Comparison of ENCODE assay signal across 22 mouse cellular contexts in genomic region chr4:12286391-12286790, GRCm38 (mm10).
DNase-seq lines count a peak whose midpoint lies in the region; ATAC-seq and TF ChIP-seq lines count a peak whose summit lies in the region.
"Had no signal": no experiment of that assay in that cellular context is flagged by ENCODE, and none has a peak within 500 bp of the region (broad histone marks: within the 10 kb centered on the region; RNA-seq: fewer than 3 reads in every experiment).

No protein-coding gene starts in this region.

- no peak for TF ChIP-seq CTCF in forebrain, postnatal 0 days (IDR thresholded peaks at IDR 0.05; ENCODE audit: low read depth)

- WGBS in forebrain, embryonic 16.5 days = 55% methylated on average over 1 of the region's 1 CpGs
- 45% methylated on average over 1 of the region's 1 CpGs for WGBS in forebrain, postnatal 0 days
- 75% methylated on average over 1 of the region's 1 CpGs for WGBS in midbrain, embryonic 12.5 days
- WGBS in midbrain, embryonic 14.5 days = 38% methylated on average over 1 of the region's 1 CpGs
- 48% methylated on average over 1 of the region's 1 CpGs for WGBS in midbrain, embryonic 15.5 days
- WGBS in neural tube, embryonic 15.5 days = 43% methylated on average over 1 of the region's 1 CpGs
- WGBS in embryonic facial prominence, embryonic 10.5 days = 87% methylated on average over 1 of the region's 1 CpGs

- ATAC-seq in forebrain, embryonic 16.5 days = 0 out of 2 replicates have a peak, but pooled peaks have one; percentile 16
- no peak for ATAC-seq in forebrain, postnatal 0 days
- ATAC-seq in midbrain, embryonic 12.5 days (ENCODE audit: low FRiP score, low read depth) = no peak; the same call in 1 of the 2 replicates
- no peak for ATAC-seq in midbrain, embryonic 14.5 days (ENCODE audit: low FRiP score, low TSS enrichment)
- ATAC-seq in midbrain, embryonic 15.5 days (replicated peaks) = peak; percentile 65; the same call in 1 of the 2 replicates
- peak; percentile 68; the same call in 1 of the 2 replicates for ATAC-seq in neural tube, embryonic 15.5 days (ENCODE audit: low FRiP score)
- ATAC-seq: activated CD4-positive, CD25-positive, alpha-beta regulatory T cell, adult 4 months; hindbrain, postnatal 0 days; Patski had no signal

- no peaks in the 10 kb centered on the region; the same call in 1 of the 2 replicates for H3K4me1 ChIP-seq in forebrain, embryonic 16.5 days (replicated peaks; ENCODE audit: control insufficient read depth, insufficient read depth, low read length)
- H3K4me1 ChIP-seq in forebrain, postnatal 0 days (ENCODE audit: insufficient read depth) = no peaks in the 10 kb centered on the region; the same call in 1 of the 2 replicates
- 0 out of 2 replicates have a peak, but pooled peaks cover 2% of the 10 kb centered on the region for H3K4me1 ChIP-seq in midbrain, embryonic 12.5 days
- H3K4me1 ChIP-seq in midbrain, embryonic 14.5 days (ENCODE audit: control insufficient read depth, insufficient read depth, low read length) = 0 out of 2 replicates have a peak, but pooled peaks cover 3% of the 10 kb centered on the region
- H3K4me1 ChIP-seq in midbrain, embryonic 15.5 days = 0 out of 2 replicates have a peak, but pooled peaks cover 3% of the 10 kb centered on the region
- no peaks in the 10 kb centered on the region for H3K4me1 ChIP-seq in neural tube, embryonic 15.5 days
- H3K4me1 ChIP-seq in embryonic facial prominence, embryonic 10.5 days = no peaks in the 10 kb centered on the region
- H3K4me1 ChIP-seq: embryonic facial prominence, embryonic 12.5 days; heart, embryonic 12.5 days; hindbrain, embryonic 13.5 days had no signal

- DNase-seq in forebrain, postnatal 0 days = no peak
- DNase-seq in midbrain, embryonic 14.5 days = no peak
- DNase-seq in embryonic facial prominence, embryonic 10.5 days (ENCODE audit: low spot score) = no peak
- DNase-seq: adrenal gland, adult 8-10 months; adrenal gland, postnatal 36 days; cerebellum, adult 11 months; cerebellum, adult 8-10 months; cerebellum, postnatal 14 days; embryo, embryonic 11 days; gastrocnemius, postnatal 14 days; heart, postnatal 36 days had no signal

- H3K27me3 ChIP-seq in forebrain, embryonic 16.5 days (replicated peaks; ENCODE audit: control insufficient read depth, insufficient read depth, low read length) = no peaks in the 10 kb centered on the region
- no peaks in the 10 kb centered on the region for H3K27me3 ChIP-seq in forebrain, postnatal 0 days (ENCODE audit: insufficient read depth, low read length)
- H3K27me3 ChIP-seq in midbrain, embryonic 12.5 days = no peaks in the 10 kb centered on the region
- H3K27me3 ChIP-seq in midbrain, embryonic 14.5 days (ENCODE audit: control insufficient read depth, insufficient read depth, low read length) = no peaks in the 10 kb centered on the region
- no peaks in the 10 kb centered on the region for H3K27me3 ChIP-seq in midbrain, embryonic 15.5 days (replicated peaks)
- H3K27me3 ChIP-seq in neural tube, embryonic 15.5 days (replicated peaks) = no peaks in the 10 kb centered on the region
- no peaks in the 10 kb centered on the region for H3K27me3 ChIP-seq in embryonic facial prominence, embryonic 10.5 days (replicated peaks; ENCODE audit: low read depth, poor library complexity, severe bottlenecking)
- H3K27me3 ChIP-seq: CH12.LX; embryonic facial prominence, embryonic 12.5 days; heart, embryonic 12.5 days; hindbrain, embryonic 13.5 days had no signal

- H3K9me3 ChIP-seq in forebrain, embryonic 16.5 days (ENCODE audit: control insufficient read depth, low read length) = no peaks in the 10 kb centered on the region
- H3K9me3 ChIP-seq in forebrain, postnatal 0 days (ENCODE audit: low read length) = no peaks in the 10 kb centered on the region
- H3K9me3 ChIP-seq in midbrain, embryonic 12.5 days = no peaks in the 10 kb centered on the region
- H3K9me3 ChIP-seq in midbrain, embryonic 14.5 days (ENCODE audit: control insufficient read depth, low read length) = peaks cover 4% of the 10 kb centered on the region
- H3K9me3 ChIP-seq in midbrain, embryonic 15.5 days = no peaks in the 10 kb centered on the region
- H3K9me3 ChIP-seq in neural tube, embryonic 15.5 days (replicated peaks) = no peaks in the 10 kb centered on the region
- no peaks in the 10 kb centered on the region for H3K9me3 ChIP-seq in embryonic facial prominence, embryonic 10.5 days
- H3K9me3 ChIP-seq: embryonic facial prominence, embryonic 12.5 days; heart, embryonic 12.5 days had no signal

- no peak overlapping the region for H3K4me3 ChIP-seq in forebrain, embryonic 16.5 days (replicated peaks; ENCODE audit: low read length)
- H3K4me3 ChIP-seq in forebrain, postnatal 0 days (ENCODE audit: low read depth, low read length) = no peak overlapping the region
- H3K4me3 ChIP-seq in midbrain, embryonic 12.5 days = no peak overlapping the region
- H3K4me3 ChIP-seq in midbrain, embryonic 14.5 days (replicated peaks; ENCODE audit: low read depth, low read length) = no peak overlapping the region
- no peak overlapping the region for H3K4me3 ChIP-seq in midbrain, embryonic 15.5 days
- H3K4me3 ChIP-seq in neural tube, embryonic 15.5 days (replicated peaks) = no peak overlapping the region
- H3K4me3 ChIP-seq in embryonic facial prominence, embryonic 10.5 days = no peak overlapping the region
- H3K4me3 ChIP-seq: embryonic facial prominence, embryonic 12.5 days; heart, embryonic 12.5 days; hindbrain, embryonic 13.5 days had no signal

- H3K27ac ChIP-seq in forebrain, embryonic 16.5 days (ENCODE audit: low read length) = no peak overlapping the region
- H3K27ac ChIP-seq in forebrain, postnatal 0 days (ENCODE audit: low read depth, low read length) = no peak overlapping the region
- peak overlapping the region; percentile 43; the same call in 1 of the 2 replicates for H3K27ac ChIP-seq in midbrain, embryonic 12.5 days (replicated peaks)
- H3K27ac ChIP-seq in midbrain, embryonic 14.5 days (replicated peaks; ENCODE audit: low read depth, low read length) = no peak overlapping the region; the same call in 1 of the 2 replicates
- H3K27ac ChIP-seq in midbrain, embryonic 15.5 days = no peak overlapping the region
- H3K27ac ChIP-seq in neural tube, embryonic 15.5 days (replicated peaks) = 0 out of 2 replicates have a peak overlapping the region, but pooled peaks have one; percentile 23
- no peak overlapping the region for H3K27ac ChIP-seq in embryonic facial prominence, embryonic 10.5 days (replicated peaks)
- H3K27ac ChIP-seq: embryonic facial prominence, embryonic 12.5 days; hindbrain, postnatal 0 days had no signal

- no peak overlapping the region for H3K4me2 ChIP-seq in forebrain, embryonic 16.5 days (ENCODE audit: low read length)
- H3K4me2 ChIP-seq in forebrain, postnatal 0 days (ENCODE audit: low read depth) = no peak overlapping the region
- no peak overlapping the region for H3K4me2 ChIP-seq in midbrain, embryonic 12.5 days (replicated peaks)
- no peak overlapping the region for H3K4me2 ChIP-seq in midbrain, embryonic 14.5 days (ENCODE audit: low read length)
- H3K4me2 ChIP-seq in midbrain, embryonic 15.5 days = no peak overlapping the region
- no peak overlapping the region for H3K4me2 ChIP-seq in neural tube, embryonic 15.5 days
- H3K4me2 ChIP-seq: embryonic facial prominence, embryonic 12.5 days; heart, embryonic 12.5 days; hindbrain, embryonic 13.5 days had no signal

- no peak overlapping the region for H3K9ac ChIP-seq in forebrain, embryonic 16.5 days (replicated peaks; ENCODE audit: low read depth, low read length)
- no peak overlapping the region for H3K9ac ChIP-seq in forebrain, postnatal 0 days
- no peak overlapping the region for H3K9ac ChIP-seq in midbrain, embryonic 12.5 days (replicated peaks)
- H3K9ac ChIP-seq in midbrain, embryonic 14.5 days (replicated peaks; ENCODE audit: low read length) = no peak overlapping the region
- H3K9ac ChIP-seq in midbrain, embryonic 15.5 days = no peak overlapping the region
- no peak overlapping the region for H3K9ac ChIP-seq in neural tube, embryonic 15.5 days (replicated peaks)
- H3K9ac ChIP-seq: embryonic facial prominence, embryonic 12.5 days; heart, embryonic 12.5 days; hindbrain, embryonic 13.5 days had no signal

- no peaks in the 10 kb centered on the region for H3K36me3 ChIP-seq in forebrain, embryonic 16.5 days (ENCODE audit: control insufficient read depth, insufficient read depth)
- no peaks in the 10 kb centered on the region for H3K36me3 ChIP-seq in forebrain, postnatal 0 days (ENCODE audit: insufficient read depth)
- H3K36me3 ChIP-seq in midbrain, embryonic 12.5 days = no peaks in the 10 kb centered on the region
- H3K36me3 ChIP-seq in midbrain, embryonic 14.5 days (ENCODE audit: control insufficient read depth, insufficient read depth, low read length) = no peaks in the 10 kb centered on the region
- no peaks in the 10 kb centered on the region for H3K36me3 ChIP-seq in midbrain, embryonic 15.5 days (replicated peaks)
- no peaks in the 10 kb centered on the region for H3K36me3 ChIP-seq in neural tube, embryonic 15.5 days
- no peaks in the 10 kb centered on the region for H3K36me3 ChIP-seq in embryonic facial prominence, embryonic 10.5 days (replicated peaks)
- H3K36me3 ChIP-seq: embryonic facial prominence, embryonic 12.5 days; heart, embryonic 12.5 days; hindbrain, embryonic 13.5 days had no signal

Comparison
In these comparisons a context has a peak if more than half of its experiments do, and no peak if none do; other contexts are left out.
1. ATAC-seq: peak in forebrain, embryonic 16.5 days (single experiment), midbrain, embryonic 15.5 days (single experiment) and neural tube, embryonic 15.5 days (single experiment); none in forebrain, postnatal 0 days (single experiment), midbrain, embryonic 12.5 days (single experiment) and midbrain, embryonic 14.5 days (single experiment).
2. H3K27ac ChIP-seq: peak in midbrain, embryonic 12.5 days (single experiment) and neural tube, embryonic 15.5 days (single experiment); none in forebrain, embryonic 16.5 days (single experiment), forebrain, postnatal 0 days (single experiment), midbrain, embryonic 14.5 days (single experiment), midbrain, embryonic 15.5 days (single experiment) and embryonic facial prominence, embryonic 10.5 days (single experiment).